Mouse (Mus musculus): ENCODE measurements around the gene Dgka. TPM values are rescaled to one million over a fixed set of nuclear protein-coding genes. Genes with fewer than 3 reads are reported as not detected.
A peak's percentile ranks its signal among the peaks of the same experiment; 100 is the strongest.

Dgka gene
- 19.2 and 41.7 TPM in 2 replicates for polyA plus RNA-seq (2011; ENCODE audit: insufficient read depth, insufficient read length, low replicate concordance, missing spikeins)

GRCm38 (mm10) chr10:128744680-128745601 lies at the start of gene Dgka:
Gene Dgka (minus strand): TSS chr10:128744855.
- H3K4me3 ChIP-seq (replicated peaks; ENCODE audit: control insufficient read depth, low read depth, low read length), result peak within 1 kb of the TSS; percentile 77
- peak within 1 kb of the TSS; percentile 97 for H3K27ac ChIP-seq (ENCODE audit: control insufficient read depth, insufficient read depth, low read depth, low read length, poor library complexity)
- WGBS, result 12% methylated on average over 18 of the region's 18 CpGs
- H3K4me1 ChIP-seq (ENCODE audit: control insufficient read depth, insufficient read depth, low read length), result peaks cover 4% of the 10 kb centered on the region
- no peak for TF ChIP-seq POLR2A (IDR thresholded peaks at IDR 0.05; ENCODE audit: borderline replicate concordance, control insufficient read depth, low read depth, low read length)

DNA sequence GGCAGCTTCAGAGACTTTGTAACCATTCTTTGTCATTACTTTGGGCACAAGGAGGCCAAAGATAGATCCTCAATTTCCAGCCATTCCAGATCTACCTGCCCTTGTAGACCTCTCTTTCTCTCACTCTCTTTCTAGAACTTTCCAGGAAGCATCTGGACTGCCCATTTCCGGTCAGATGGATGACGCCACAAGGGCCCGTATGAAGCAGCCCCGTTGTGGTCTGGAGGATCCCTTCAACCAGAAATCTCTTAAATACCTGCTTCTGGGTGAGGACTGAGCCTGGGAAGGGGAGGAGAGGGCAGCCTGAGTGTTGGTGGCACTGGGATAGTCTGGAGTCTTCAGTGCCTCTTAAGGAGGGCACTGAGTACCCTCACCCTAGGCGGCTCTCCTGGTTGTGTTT lies 49.7 kb upstream of the Dgka start:
- no peak for TF ChIP-seq POLR2A (IDR thresholded peaks at IDR 0.05; ENCODE audit: borderline replicate concordance, control insufficient read depth, low read depth, low read length)
- TF ChIP-seq CTCF (IDR thresholded peaks at IDR 0.05; ENCODE audit: control insufficient read depth, insufficient read depth, low read length), result no peak
- Histone ChIP-seq H3K4me1 (ENCODE audit: control insufficient read depth, insufficient read depth, low read length) (0 out of 2 replicates have a peak, but pooled peaks cover 2% of the 10 kb centered on the region), H3K27ac (ENCODE audit: control insufficient read depth, insufficient read depth, low read depth, low read length, poor library complexity) (no peak overlapping the region), H3K4me3 (replicated peaks; ENCODE audit: control insufficient read depth, low read depth, low read length) (no peak overlapping the region)
- WGBS, result 34% methylated on average over 5 of the region's 5 CpGs

GRCm38 (mm10) chr10:128793258-128793657 lies 48.6 kb upstream of the Dgka start:
- TF ChIP-seq POLR2A (IDR thresholded peaks at IDR 0.05; ENCODE audit: borderline replicate concordance, control insufficient read depth, low read depth, low read length), result no peak
- TF ChIP-seq CTCF (IDR thresholded peaks at IDR 0.05; ENCODE audit: control insufficient read depth, insufficient read depth, low read length), result no peak
- 0 out of 2 replicates have a peak, but pooled peaks cover 2% of the 10 kb centered on the region for H3K4me1 ChIP-seq (ENCODE audit: control insufficient read depth, insufficient read depth, low read length)
- no peak overlapping the region for H3K4me3 ChIP-seq (replicated peaks; ENCODE audit: control insufficient read depth, low read depth, low read length)
- 69% methylated on average over 1 of the region's 1 CpGs for WGBS
- H3K27ac ChIP-seq (ENCODE audit: control insufficient read depth, insufficient read depth, low read depth, low read length, poor library complexity), result no peak overlapping the region

DNA sequence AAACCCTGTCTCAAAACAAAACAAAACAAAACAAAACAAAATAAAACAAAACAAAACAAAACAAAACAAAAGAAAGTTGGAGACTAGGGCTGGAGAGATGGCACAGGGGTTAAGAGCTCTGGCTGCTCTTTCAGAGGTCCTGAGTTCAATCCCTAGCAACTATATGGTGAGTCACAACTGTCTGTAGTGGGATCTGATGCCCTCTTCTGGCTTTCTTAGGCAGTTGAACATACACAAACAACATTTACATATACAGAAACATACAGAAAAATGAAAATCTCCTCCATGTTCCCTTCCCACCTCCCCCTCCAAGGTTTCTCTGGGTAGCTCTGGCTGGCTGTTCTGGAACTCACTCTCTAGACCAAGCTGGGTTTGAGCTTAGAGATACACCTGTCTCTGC lies 47.4 kb upstream of the Dgka start:
- TF ChIP-seq CTCF (IDR thresholded peaks at IDR 0.05; ENCODE audit: control insufficient read depth, insufficient read depth, low read length) (no peak), POLR2A (IDR thresholded peaks at IDR 0.05; ENCODE audit: borderline replicate concordance, control insufficient read depth, low read depth, low read length) (no peak)
- H3K4me1 ChIP-seq (ENCODE audit: control insufficient read depth, insufficient read depth, low read length), result 0 out of 2 replicates have a peak, but pooled peaks cover 2% of the 10 kb centered on the region
- no peak overlapping the region for H3K27ac ChIP-seq (ENCODE audit: control insufficient read depth, insufficient read depth, low read depth, low read length, poor library complexity)
- no peak overlapping the region for H3K4me3 ChIP-seq (replicated peaks; ENCODE audit: control insufficient read depth, low read depth, low read length)

- WGBS, result 77% methylated on average over 7 of the region's 7 CpGs
- no peak within 1 kb of the TSS for H3K27ac ChIP-seq (ENCODE audit: control insufficient read depth, insufficient read depth, low read depth, low read length, poor library complexity)
- 0 out of 2 replicates have a peak, but pooled peaks cover 2% of the 10 kb centered on the region for H3K4me1 ChIP-seq (ENCODE audit: control insufficient read depth, insufficient read depth, low read length)
- H3K4me3 ChIP-seq (replicated peaks; ENCODE audit: control insufficient read depth, low read depth, low read length), result peak within 1 kb of the TSS; percentile 15
- TF ChIP-seq CTCF (IDR thresholded peaks at IDR 0.05; ENCODE audit: control insufficient read depth, insufficient read depth, low read length) (no peak), POLR2A (IDR thresholded peaks at IDR 0.05; ENCODE audit: borderline replicate concordance, control insufficient read depth, low read depth, low read length) (no peak)
Measured at GRCm38 (mm10) chr10:128790398-128791124, 45.9 kb upstream of the Dgka start, which contains the start of gene Mmp19. Gene Mmp19 (plus strand): TSS chr10:128790910.

- Histone ChIP-seq H3K4me3 (replicated peaks; ENCODE audit: control insufficient read depth, low read depth, low read length) (no peak overlapping the region), H3K27ac (ENCODE audit: control insufficient read depth, insufficient read depth, low read depth, low read length, poor library complexity) (no peak overlapping the region), H3K4me1 (ENCODE audit: control insufficient read depth, insufficient read depth, low read length) (peaks cover 1% of the 10 kb centered on the region; the same call in 1 of the 2 replicates)
- WGBS, result 15% methylated on average over 1 of the region's 1 CpGs
- TF ChIP-seq CTCF (IDR thresholded peaks at IDR 0.05; ENCODE audit: control insufficient read depth, insufficient read depth, low read length) (no peak), POLR2A (IDR thresholded peaks at IDR 0.05; ENCODE audit: borderline replicate concordance, control insufficient read depth, low read depth, low read length) (no peak)
Measured at GRCm38 (mm10) chr10:128780200-128780599, 35.5 kb upstream of the Dgka start.

GRCm38 (mm10) chr10:128779011-128779795 lies 34.5 kb upstream of the Dgka start:
- 12% methylated on average over 8 of the region's 8 CpGs for WGBS
- Histone ChIP-seq H3K4me3 (replicated peaks; ENCODE audit: control insufficient read depth, low read depth, low read length) (no peak overlapping the region), H3K4me1 (ENCODE audit: control insufficient read depth, insufficient read depth, low read length) (peaks cover 1% of the 10 kb centered on the region; the same call in 1 of the 2 replicates), H3K27ac (ENCODE audit: control insufficient read depth, insufficient read depth, low read depth, low read length, poor library complexity) (peak overlapping the region; percentile 15; the same call in 1 of the 2 replicates)
- TF ChIP-seq CTCF (IDR thresholded peaks at IDR 0.05; ENCODE audit: control insufficient read depth, insufficient read depth, low read length) (no peak), POLR2A (IDR thresholded peaks at IDR 0.05; ENCODE audit: borderline replicate concordance, control insufficient read depth, low read depth, low read length) (no peak)
